Mouse (Mus musculus): ENCODE results near the gene Myo9b. TPM values are rescaled to one million over a fixed set of nuclear protein-coding genes. Genes with fewer than 3 reads are reported as not detected.

The Myo9b gene
- polyA plus RNA-seq, 1 experiment from 2014 or later: 5.8 TPM

DNA sequence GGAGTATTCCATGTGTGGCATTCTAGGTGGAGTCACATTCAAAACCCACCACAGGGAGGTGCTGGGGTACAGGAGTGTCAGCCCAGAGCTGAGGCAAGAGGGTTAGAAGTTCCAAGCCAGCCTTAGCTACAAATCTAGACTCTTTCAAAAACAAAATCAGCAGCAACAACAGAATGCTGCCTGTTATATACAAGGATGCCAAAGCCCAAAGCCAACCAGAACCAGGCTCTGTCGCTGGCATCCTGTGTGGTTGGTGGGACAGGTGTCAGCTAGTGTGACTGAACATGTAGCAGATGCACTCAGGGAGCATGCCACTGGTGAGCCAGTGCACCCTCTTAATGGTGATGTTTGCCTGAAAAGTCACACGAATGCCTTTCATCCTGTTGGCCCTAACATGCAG, 128.3 kb downstream of the Myo9b start:
- 92% methylated on average over 2 of the region's 2 CpGs for WGBS
- peaks cover 8% of the 10 kb centered on the region for H3K4me1 ChIP-seq (replicated peaks; ENCODE audit: control insufficient read depth, insufficient read depth)
- H3K36me3 ChIP-seq (ENCODE audit: control insufficient read depth, insufficient read depth, low read length): peaks cover 6% of the 10 kb centered on the region; the same call in 1 of the 2 replicates
- no peak overlapping the region for H3K9ac ChIP-seq (ENCODE audit: low read length)
- no peaks in the 10 kb centered on the region for H3K9me3 ChIP-seq (ENCODE audit: control insufficient read depth, low read length)
- no peak overlapping the region for H3K27ac ChIP-seq (replicated peaks)
- ATAC-seq (ENCODE audit: low FRiP score, low TSS enrichment) (no peak), DNase-seq (ENCODE audit: low spot score) (peak; percentile 6)
- H3K27me3 ChIP-seq (ENCODE audit: control insufficient read depth, insufficient read depth, low read length): no peaks in the 10 kb centered on the region
- TF ChIP-seq EP300 (optimal IDR thresholded peaks at IDR 0.05) (no peak), CTCF (IDR thresholded peaks at IDR 0.05; ENCODE audit: low read depth) (no peak)
- H3K4me3 ChIP-seq (ENCODE audit: low read depth, low read length): no peak overlapping the region
- no peak overlapping the region for H3K4me2 ChIP-seq (replicated peaks; ENCODE audit: low read depth)

DNA sequence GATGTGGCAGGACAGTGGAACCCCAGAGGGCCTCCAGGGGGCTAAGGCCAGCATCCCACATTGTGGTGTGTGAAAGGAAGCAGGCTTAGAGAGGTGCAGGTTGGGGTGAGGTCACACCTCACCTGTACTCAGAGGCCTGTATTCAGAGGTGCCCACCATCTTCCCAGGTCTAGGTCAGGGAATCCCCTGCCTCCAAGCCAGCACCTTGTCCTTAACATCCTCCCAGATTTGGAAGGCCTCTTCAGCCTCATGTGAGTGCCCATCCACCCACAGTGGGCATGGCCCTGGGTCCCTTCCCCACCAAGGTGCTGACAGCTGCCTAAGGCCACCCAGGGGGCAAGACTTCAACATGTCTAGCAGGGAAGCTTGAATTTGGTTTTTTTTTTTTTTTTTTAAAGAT, 128.9 kb downstream of the Myo9b start:
- no peak overlapping the region for H3K27ac ChIP-seq (replicated peaks)
- no peak for TF ChIP-seq EP300 (optimal IDR thresholded peaks at IDR 0.05)
- TF ChIP-seq CTCF (IDR thresholded peaks at IDR 0.05; ENCODE audit: low read depth): no peak
- H3K4me3 ChIP-seq (ENCODE audit: low read depth, low read length): no peak overlapping the region
- no peaks in the 10 kb centered on the region for H3K27me3 ChIP-seq (ENCODE audit: control insufficient read depth, insufficient read depth, low read length)
- no peak overlapping the region for H3K9ac ChIP-seq (ENCODE audit: low read length)
- no peak overlapping the region for H3K4me2 ChIP-seq (replicated peaks; ENCODE audit: low read depth)
- H3K9me3 ChIP-seq (ENCODE audit: control insufficient read depth, low read length): no peaks in the 10 kb centered on the region
- no peak for ATAC-seq (ENCODE audit: low FRiP score, low TSS enrichment)
- H3K4me1 ChIP-seq (replicated peaks; ENCODE audit: control insufficient read depth, insufficient read depth): peaks cover 12% of the 10 kb centered on the region
- peak; percentile 10 for DNase-seq (ENCODE audit: low spot score)
- H3K36me3 ChIP-seq (ENCODE audit: control insufficient read depth, insufficient read depth, low read length): peaks cover 6% of the 10 kb centered on the region; the same call in 1 of the 2 replicates

DNA sequence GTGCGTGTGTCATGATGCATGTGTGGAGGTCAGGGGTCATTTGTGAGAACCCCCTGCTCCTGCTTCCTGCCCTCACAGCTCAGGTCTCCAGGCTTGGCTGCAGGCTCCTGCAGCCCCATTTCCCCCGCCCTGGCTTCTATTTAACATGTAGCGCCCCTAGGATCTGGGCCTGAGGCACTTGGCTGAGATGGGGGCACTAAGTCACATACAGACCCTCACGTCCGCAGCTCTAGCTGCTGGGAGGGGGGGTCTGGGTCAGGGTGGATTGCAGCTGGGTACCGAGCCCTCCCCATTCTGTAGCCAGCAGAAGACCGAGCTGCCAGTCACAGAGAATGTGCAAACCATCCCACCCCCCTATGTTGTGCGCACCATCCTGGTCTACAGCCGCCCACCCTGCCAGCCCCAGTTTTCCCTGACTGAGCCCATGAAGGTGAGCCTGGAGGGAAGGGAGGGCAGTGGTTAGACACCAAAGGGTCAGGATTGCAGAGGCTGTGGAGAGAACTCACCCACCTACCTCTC, 130.0 kb downstream of the Myo9b start:
- Histone ChIP-seq H3K9me3 (ENCODE audit: control insufficient read depth, low read length) (no peaks in the 10 kb centered on the region), H3K27me3 (ENCODE audit: control insufficient read depth, insufficient read depth, low read length) (no peaks in the 10 kb centered on the region), H3K4me3 (ENCODE audit: low read depth, low read length) (no peak overlapping the region), H3K27ac (replicated peaks) (no peak overlapping the region), H3K4me2 (replicated peaks; ENCODE audit: low read depth) (no peak overlapping the region), H3K36me3 (ENCODE audit: control insufficient read depth, insufficient read depth, low read length) (peaks cover 6% of the 10 kb centered on the region; the same call in 1 of the 2 replicates), H3K4me1 (replicated peaks; ENCODE audit: control insufficient read depth, insufficient read depth) (peaks cover 13% of the 10 kb centered on the region), H3K9ac (ENCODE audit: low read length) (no peak overlapping the region)
- ATAC-seq (ENCODE audit: low FRiP score, low TSS enrichment): no peak
- TF ChIP-seq CTCF (IDR thresholded peaks at IDR 0.05; ENCODE audit: low read depth) (no peak), EP300 (optimal IDR thresholded peaks at IDR 0.05) (no peak)
- no peak for DNase-seq (ENCODE audit: low spot score)
- WGBS: 84% methylated on average over 9 of the region's 9 CpGs

DNA sequence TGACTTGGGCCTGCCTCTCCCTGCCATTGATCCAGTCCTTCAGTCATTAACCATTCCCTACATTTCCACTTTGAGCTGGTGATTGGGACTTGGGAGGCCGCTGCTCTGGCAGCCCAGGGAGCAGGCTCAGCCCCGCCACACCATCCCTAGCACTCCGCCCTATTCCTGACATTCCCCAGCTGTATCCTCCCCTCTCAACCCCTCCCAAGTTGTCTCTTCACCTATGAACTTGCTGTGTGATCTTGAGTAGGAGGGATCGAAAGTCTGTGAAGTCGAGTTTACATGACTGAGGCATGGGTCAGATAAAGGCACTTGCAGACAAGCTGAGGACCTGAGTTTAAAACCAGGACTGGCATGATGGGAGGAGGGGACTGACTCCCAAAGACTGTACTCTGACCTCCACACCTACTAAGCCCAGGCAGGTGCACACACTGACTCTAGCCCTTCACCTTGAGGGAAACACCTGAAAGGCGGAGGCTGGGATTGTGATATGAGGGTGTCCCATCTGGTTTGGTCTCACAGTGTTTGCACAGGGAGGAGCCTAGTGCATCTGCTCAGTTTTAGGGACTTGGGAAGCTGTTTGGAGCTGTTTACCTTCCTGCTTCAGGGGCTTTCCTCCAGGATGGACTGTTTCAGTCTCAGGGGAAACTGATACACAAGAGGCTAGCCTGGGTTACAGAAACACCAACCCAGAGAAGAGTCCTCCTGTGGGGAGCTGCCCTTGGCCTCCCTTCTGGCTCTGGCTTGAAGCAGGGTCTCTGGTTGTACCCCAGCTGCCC, 130.8 kb downstream of the Myo9b start:
- Histone ChIP-seq H3K36me3 (ENCODE audit: control insufficient read depth, insufficient read depth, low read length) (peaks cover 5% of the 10 kb centered on the region; the same call in 1 of the 2 replicates), H3K27me3 (ENCODE audit: control insufficient read depth, insufficient read depth, low read length) (no peaks in the 10 kb centered on the region), H3K4me2 (replicated peaks; ENCODE audit: low read depth) (no peak overlapping the region), H3K9ac (ENCODE audit: low read length) (no peak overlapping the region), H3K4me3 (ENCODE audit: low read depth, low read length) (no peak overlapping the region), H3K27ac (replicated peaks) (no peak overlapping the region), H3K9me3 (ENCODE audit: control insufficient read depth, low read length) (no peaks in the 10 kb centered on the region), H3K4me1 (replicated peaks; ENCODE audit: control insufficient read depth, insufficient read depth) (peaks cover 11% of the 10 kb centered on the region)
- TF ChIP-seq CTCF (IDR thresholded peaks at IDR 0.05; ENCODE audit: low read depth) (no peak), EP300 (optimal IDR thresholded peaks at IDR 0.05) (no peak)
- DNase-seq (ENCODE audit: low spot score) (no peak), ATAC-seq (ENCODE audit: low FRiP score, low TSS enrichment) (no peak)
- WGBS: 62% methylated on average over 6 of the region's 6 CpGs

DNA sequence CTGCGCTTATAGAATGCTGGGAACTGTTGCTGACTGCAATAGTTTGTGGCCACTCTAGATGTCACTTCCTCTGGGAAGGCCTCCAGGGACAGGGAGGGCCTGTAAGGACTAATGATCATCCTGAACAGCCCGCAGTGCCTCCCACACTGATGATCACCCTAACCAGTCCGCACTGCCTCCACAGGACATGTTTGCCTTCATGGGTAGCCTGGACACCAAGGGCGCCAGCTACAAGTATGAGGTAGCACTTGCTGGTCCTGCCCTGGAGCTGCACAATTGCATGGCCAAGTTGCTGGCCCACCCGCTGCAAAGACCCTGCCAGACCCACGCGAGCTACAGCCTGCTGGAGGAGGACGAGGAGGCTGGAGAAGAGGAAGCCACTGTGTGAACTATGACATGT, 131.5 kb downstream of the Myo9b start:
- Histone ChIP-seq H3K4me2 (replicated peaks; ENCODE audit: low read depth) (no peak overlapping the region), H3K4me1 (replicated peaks; ENCODE audit: control insufficient read depth, insufficient read depth) (peaks cover 11% of the 10 kb centered on the region), H3K36me3 (ENCODE audit: control insufficient read depth, insufficient read depth, low read length) (peaks cover 2% of the 10 kb centered on the region; the same call in 1 of the 2 replicates), H3K9me3 (ENCODE audit: control insufficient read depth, low read length) (no peaks in the 10 kb centered on the region), H3K9ac (ENCODE audit: low read length) (no peak overlapping the region), H3K27me3 (ENCODE audit: control insufficient read depth, insufficient read depth, low read length) (no peaks in the 10 kb centered on the region), H3K4me3 (ENCODE audit: low read depth, low read length) (no peak overlapping the region), H3K27ac (replicated peaks) (no peak overlapping the region)
- ATAC-seq (ENCODE audit: low FRiP score, low TSS enrichment) (no peak), DNase-seq (ENCODE audit: low spot score) (no peak)
- no peak for TF ChIP-seq CTCF (IDR thresholded peaks at IDR 0.05; ENCODE audit: low read depth)
- no peak for TF ChIP-seq EP300 (optimal IDR thresholded peaks at IDR 0.05)
- 87% methylated on average over 8 of the region's 8 CpGs for WGBS

DNA sequence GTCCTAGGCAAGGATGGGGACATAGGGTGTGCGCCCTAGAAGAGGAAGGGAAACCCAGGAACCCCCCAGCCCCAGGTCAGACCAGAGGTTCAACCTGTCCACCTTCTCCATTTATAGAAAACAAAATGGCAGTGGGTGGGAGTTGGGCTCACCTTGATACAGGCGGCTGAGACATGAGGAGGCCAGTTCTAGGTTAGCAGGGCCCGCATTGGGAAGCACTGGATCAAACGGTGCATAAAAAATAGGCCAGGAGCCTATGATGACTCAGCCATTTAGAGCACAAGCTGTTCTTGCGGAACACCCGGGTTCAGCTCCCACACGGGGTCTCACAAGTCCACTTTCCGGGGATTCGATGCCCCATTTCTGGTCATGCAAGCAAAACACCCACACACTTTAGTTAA, 132.4 kb downstream of the Myo9b start:
- Histone ChIP-seq H3K4me3 (ENCODE audit: low read depth, low read length) (no peak overlapping the region), H3K27ac (replicated peaks) (no peak overlapping the region), H3K27me3 (ENCODE audit: control insufficient read depth, insufficient read depth, low read length) (no peaks in the 10 kb centered on the region), H3K9me3 (ENCODE audit: control insufficient read depth, low read length) (no peaks in the 10 kb centered on the region), H3K4me2 (replicated peaks; ENCODE audit: low read depth) (no peak overlapping the region; the same call in 1 of the 2 replicates), H3K9ac (ENCODE audit: low read length) (no peak overlapping the region), H3K36me3 (ENCODE audit: control insufficient read depth, insufficient read depth, low read length) (peaks cover 3% of the 10 kb centered on the region), H3K4me1 (replicated peaks; ENCODE audit: control insufficient read depth, insufficient read depth) (peaks cover 11% of the 10 kb centered on the region)
- ATAC-seq (ENCODE audit: low FRiP score, low TSS enrichment) (no peak), DNase-seq (ENCODE audit: low spot score) (no peak)
- no peak for TF ChIP-seq EP300 (optimal IDR thresholded peaks at IDR 0.05)
- no peak for TF ChIP-seq CTCF (IDR thresholded peaks at IDR 0.05; ENCODE audit: low read depth)
- 81% methylated on average over 9 of the region's 9 CpGs for WGBS
